Mouse (Mus musculus) stomach, embryonic 16.5 days (tissue): ENCODE results near the gene Gm10300. TPM values are rescaled to one million over a fixed set of nuclear protein-coding genes. Genes with fewer than 3 reads are reported as not detected.

Source experiments
- ATAC-seq: fragments of 200-750 bp; cut with Nextera tagmentation; 2 replicates; pipeline ENCODE4 v1.8.0; 2017; ENCODE audit warnings: moderate number of reproducible peaks, moderate TSS enrichment; ENCODE audit not compliant: insufficient read depth, low FRiP score
- H3K27ac ChIP-seq: fragments of 300-500 bp; sonication (generic); 2 replicates; pipeline ENCODE4 v1.5.1; 2014; ENCODE audit warnings: low read length
- H3K27me3 ChIP-seq: fragments of 300-500 bp; sonication (generic); 2 replicates; pipeline ENCODE4 v1.6.1; 2014; ENCODE audit warnings: low read length, control low read depth, mixed read lengths; ENCODE audit not compliant: control insufficient read depth, insufficient read depth
- H3K36me3 ChIP-seq: fragments of 300-500 bp; sonication (generic); 2 replicates; pipeline ENCODE4 v1.6.1; 2014; ENCODE audit warnings: low read length; ENCODE audit not compliant: control insufficient read depth, insufficient read depth
- H3K4me1 ChIP-seq: fragments of 300-500 bp; sonication (generic); 2 replicates; pipeline ENCODE4 v1.6.1; 2014; ENCODE audit warnings: low read length, control low read depth, mixed read lengths; ENCODE audit not compliant: control insufficient read depth, insufficient read depth
- H3K4me2 ChIP-seq: fragments of 300-500 bp; sonication (generic); 2 replicates; pipeline ENCODE4 v1.6.1; 2014; ENCODE audit warnings: low read depth, low read length, mixed read lengths
- H3K4me3 ChIP-seq: fragments of 300-500 bp; sonication (generic); replicated peaks from 2 replicates; pipeline ENCODE4 v1.5.1; 2014; ENCODE audit warnings: mild to moderate bottlenecking, low read length
- H3K9ac ChIP-seq: fragments of 300-500 bp; sonication (generic); 2 replicates; pipeline ENCODE4 v1.6.1; 2014; ENCODE audit warnings: low read length
- H3K9me3 ChIP-seq: fragments of 300-500 bp; sonication (generic); replicated peaks from 2 replicates; pipeline ENCODE4 v1.6.1; 2016; ENCODE audit warnings: low read length, control low read depth; ENCODE audit not compliant: control insufficient read depth
- WGBS: fragments of 180-500 bp; shearing (Covaris S2); extraction: QIAGEN DNeasy Blood & Tissue Kit; methylation state at CpG from one replicate; pipeline ENCODE4 v1.1.7; 2014; 5-methylcytosine and 5-hydroxymethylcytosine counted together
- polyA plus RNA-seq: library from polyadenylated mRNA; unstranded; fragments of >200 nt; fragmentation: Nextera tagmentation; extraction: Ambion mirVana; gene quantifications from 2 replicates; pipeline ENCODE4 v1.2.1, GENCODE M21; 2015

Gene Gm10300
- polyA plus RNA-seq, 1 experiment from 2014 or later: 0.05 TPM

DNA sequence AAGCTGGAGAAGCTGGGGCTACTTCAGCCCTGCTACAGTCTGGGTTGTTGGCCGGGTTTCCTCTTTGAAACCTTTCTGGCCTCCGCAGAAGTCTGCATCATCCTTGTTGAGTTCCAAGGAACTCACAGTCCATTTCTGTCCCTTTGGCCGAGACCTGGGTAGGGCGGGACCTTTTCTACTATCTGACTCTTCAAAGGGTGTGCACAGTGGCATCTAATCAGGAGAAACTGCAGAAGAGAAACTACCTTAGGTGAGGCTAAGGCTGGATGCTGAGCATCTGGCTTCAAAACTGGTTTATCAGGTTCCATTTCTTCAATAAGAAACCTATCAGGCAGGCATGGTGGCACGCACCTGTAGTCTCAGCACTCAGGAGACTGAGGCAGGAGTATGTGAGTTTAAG lies 9.9 kb upstream of the Gm10300 start:
- Histone ChIP-seq H3K27ac (peak overlapping the region; percentile 63), H3K4me1 (peaks cover 11% of the 10 kb centered on the region), H3K9ac (no peak overlapping the region), H3K9me3 (no peaks in the 10 kb centered on the region), H3K27me3 (no peaks in the 10 kb centered on the region), H3K36me3 (no peaks in the 10 kb centered on the region), H3K4me2 (no peak overlapping the region), H3K4me3 (no peak overlapping the region)
- no peak; the same call in 1 of the 2 replicates for ATAC-seq
- WGBS: 74% methylated on average over 5 of the region's 5 CpGs

DNA sequence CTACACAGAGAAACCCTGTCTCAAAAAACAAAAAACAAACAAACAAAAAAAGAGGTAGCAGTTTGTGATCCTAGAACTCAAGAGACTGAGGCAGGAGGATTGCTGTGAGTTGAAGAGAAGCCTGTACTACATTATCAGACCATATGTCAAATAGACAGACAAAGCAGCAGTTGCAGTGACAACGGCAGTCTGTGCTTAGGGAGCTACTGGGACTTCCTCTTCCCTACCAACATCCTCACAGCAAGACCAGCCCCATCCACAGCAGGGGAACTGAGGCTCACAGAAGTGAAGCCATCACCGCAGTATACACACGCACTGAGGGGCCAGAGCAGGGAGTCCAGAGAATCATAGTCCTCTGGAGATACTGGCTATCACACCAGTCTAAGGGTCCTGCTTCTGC lies 8.9 kb upstream of the Gm10300 start:
- 66% methylated on average over 3 of the region's 3 CpGs for WGBS
- Histone ChIP-seq H3K9me3 (no peaks in the 10 kb centered on the region), H3K9ac (no peak overlapping the region), H3K4me1 (peaks cover 11% of the 10 kb centered on the region), H3K27me3 (no peaks in the 10 kb centered on the region), H3K4me3 (no peak overlapping the region), H3K27ac (no peak overlapping the region), H3K36me3 (no peaks in the 10 kb centered on the region), H3K4me2 (no peak overlapping the region)
- ATAC-seq: no peak

DNA sequence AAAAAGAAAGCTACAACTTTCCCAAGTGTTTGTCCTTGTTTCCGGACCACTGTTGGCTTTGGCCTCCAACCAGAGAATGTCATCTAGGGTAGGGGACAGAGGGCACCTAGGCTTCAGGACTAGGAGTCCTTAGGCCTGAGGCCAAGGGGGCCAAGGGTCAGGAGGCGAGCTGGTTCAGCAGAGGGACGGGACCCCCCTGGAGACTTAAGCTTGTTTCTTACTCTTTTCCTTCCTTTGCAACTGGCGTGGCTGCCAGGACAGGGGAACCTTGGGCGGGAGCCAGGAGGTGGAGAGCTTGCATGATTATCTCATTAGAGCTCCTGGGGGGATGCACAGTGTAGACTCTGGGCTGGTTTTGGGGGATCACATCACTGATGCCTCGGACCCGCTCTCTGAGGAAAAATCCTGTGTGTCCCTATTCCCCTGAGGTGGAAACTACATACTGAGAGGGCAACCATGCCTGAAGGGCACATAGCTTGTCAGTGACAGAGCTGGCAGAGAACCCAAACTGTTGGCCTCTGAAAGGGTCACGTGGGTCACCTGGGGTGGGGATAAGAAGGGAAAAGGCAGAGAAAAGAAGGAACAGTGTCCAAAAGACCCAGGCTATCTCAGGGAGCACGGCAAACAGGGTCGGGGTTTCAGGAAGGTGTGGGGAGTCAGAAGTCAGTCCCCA lies 8.3 kb upstream of the Gm10300 start:
- H3K9ac ChIP-seq: no peak overlapping the region
- H3K9me3 ChIP-seq: no peaks in the 10 kb centered on the region
- 62% methylated on average over 10 of the region's 10 CpGs for WGBS
- no peak overlapping the region for H3K27ac ChIP-seq
- no peak overlapping the region for H3K4me3 ChIP-seq
- ATAC-seq: no peak
- no peaks in the 10 kb centered on the region for H3K36me3 ChIP-seq
- H3K4me1 ChIP-seq: peaks cover 11% of the 10 kb centered on the region
- no peaks in the 10 kb centered on the region for H3K27me3 ChIP-seq
- H3K4me2 ChIP-seq: no peak overlapping the region

DNA sequence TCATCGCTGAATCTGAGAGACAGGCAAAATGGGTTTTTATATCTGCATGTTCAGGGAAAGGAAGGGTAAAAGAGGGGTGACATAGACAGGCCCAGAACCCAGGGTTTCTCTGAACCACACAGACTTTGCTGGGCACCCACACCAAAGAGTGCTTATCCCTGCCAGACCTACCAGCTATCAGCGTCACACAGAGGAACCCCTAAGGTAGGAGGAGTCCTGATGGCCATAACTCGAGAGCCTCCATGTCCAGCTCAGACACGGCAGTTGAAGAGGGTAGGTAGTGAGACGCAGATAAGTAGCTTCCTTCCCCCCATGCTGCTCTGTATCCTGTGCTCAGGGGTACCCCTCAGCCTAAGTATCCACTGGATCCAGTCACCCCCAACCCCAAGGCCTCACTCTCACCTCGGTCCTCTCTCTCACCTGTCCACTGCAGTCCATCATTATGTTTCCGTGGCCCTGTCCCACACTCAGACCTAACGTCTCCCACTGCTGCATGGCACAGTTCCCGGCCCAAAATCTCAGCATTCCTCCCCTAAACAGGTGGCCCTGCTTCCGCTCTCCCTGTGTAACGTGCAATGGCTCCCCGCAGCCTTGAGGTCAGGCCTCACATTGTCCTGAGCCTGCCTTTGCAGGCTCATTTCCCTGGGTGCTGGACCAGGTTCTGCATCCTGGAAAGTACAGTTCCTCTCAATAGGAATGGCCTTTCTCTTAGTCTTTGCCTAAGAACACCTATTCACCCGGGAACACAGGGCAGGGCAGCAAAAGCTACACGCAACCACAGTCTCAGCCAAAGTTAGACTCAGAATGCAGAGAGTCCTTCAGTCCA lies 7.2 kb upstream of the Gm10300 start:
- no peak overlapping the region for H3K9ac ChIP-seq
- H3K4me3 ChIP-seq: no peak overlapping the region
- H3K4me1 ChIP-seq: peaks cover 11% of the 10 kb centered on the region
- no peaks in the 10 kb centered on the region for H3K27me3 ChIP-seq
- H3K9me3 ChIP-seq: no peaks in the 10 kb centered on the region
- H3K4me2 ChIP-seq: no peak overlapping the region
- no peak for ATAC-seq
- no peak overlapping the region for H3K27ac ChIP-seq
- H3K36me3 ChIP-seq: no peaks in the 10 kb centered on the region
- WGBS: 79% methylated on average over 14 of the region's 14 CpGs

DNA sequence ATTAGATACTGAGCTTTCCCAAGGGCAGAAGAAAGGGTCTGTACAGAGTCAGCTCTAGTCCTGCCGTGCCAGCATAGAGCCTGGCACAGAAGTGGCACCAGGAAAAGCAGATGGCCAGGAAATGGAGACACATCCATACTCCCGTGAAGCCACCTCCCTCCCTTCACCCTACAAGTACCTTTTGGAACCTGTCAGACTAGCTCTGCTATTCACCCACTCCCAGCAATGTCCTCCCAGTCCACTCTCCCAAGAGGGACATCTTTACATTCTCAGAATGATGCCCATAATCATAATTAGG lies 6.6 kb upstream of the Gm10300 start:
- no peaks in the 10 kb centered on the region for H3K9me3 ChIP-seq
- H3K9ac ChIP-seq: no peak overlapping the region
- H3K36me3 ChIP-seq: no peaks in the 10 kb centered on the region
- no peaks in the 10 kb centered on the region for H3K27me3 ChIP-seq
- no peak overlapping the region for H3K27ac ChIP-seq
- peaks cover 11% of the 10 kb centered on the region for H3K4me1 ChIP-seq
- no peak overlapping the region for H3K4me2 ChIP-seq
- WGBS: 38% methylated on average over 2 of the region's 2 CpGs
- no peak overlapping the region for H3K4me3 ChIP-seq
- ATAC-seq: no peak

DNA sequence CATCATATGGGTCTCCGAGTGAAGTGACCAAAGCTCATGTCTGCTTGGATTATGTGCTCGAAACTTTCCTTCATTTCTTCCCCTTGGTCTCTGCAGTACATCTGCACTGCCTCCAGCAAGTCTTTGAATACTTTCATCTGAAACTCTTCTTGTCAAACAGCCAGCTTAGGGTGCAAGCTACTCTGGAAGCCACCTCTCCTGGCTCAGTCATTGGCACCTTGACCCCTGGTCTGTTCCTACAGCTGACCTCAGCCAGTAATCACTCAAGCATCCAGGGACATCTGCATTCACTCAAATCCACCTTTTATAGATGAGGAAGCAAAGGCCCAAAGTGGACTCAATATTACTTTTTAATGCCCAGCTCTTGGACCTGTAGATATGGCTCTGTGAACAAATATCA lies 2.8 kb upstream of the Gm10300 start:
- Histone ChIP-seq H3K4me1 (peaks cover 14% of the 10 kb centered on the region; the same call in 1 of the 2 replicates), H3K27ac (no peak overlapping the region), H3K36me3 (no peaks in the 10 kb centered on the region), H3K9ac (no peak overlapping the region), H3K27me3 (no peaks in the 10 kb centered on the region), H3K4me2 (no peak overlapping the region), H3K9me3 (no peaks in the 10 kb centered on the region), H3K4me3 (no peak overlapping the region)
- ATAC-seq: no peak
- WGBS: 96% methylated on average over 2 of the region's 2 CpGs

DNA sequence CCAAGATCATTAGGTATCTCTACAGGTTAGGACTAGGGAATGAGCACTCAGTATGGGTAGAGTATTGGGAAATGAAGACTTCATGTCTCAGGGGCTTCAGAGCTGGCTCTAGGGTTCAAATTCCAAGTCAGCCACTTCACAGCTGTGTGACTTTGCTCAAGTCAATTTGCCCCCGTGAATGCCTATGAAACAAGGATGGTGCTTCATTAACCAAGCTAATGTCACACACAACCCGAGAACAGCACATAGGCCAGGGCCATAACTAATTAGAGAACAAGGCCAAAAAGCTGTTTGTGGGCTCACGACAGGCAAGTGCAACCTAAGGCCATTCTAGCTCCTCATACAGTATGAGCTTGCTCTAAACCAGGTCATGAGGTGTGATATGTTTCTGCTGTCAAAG lies 2.3 kb upstream of the Gm10300 start:
- ATAC-seq: no peak
- H3K4me1 ChIP-seq: peaks cover 19% of the 10 kb centered on the region; the same call in 1 of the 2 replicates
- H3K27me3 ChIP-seq: no peaks in the 10 kb centered on the region
- H3K4me2 ChIP-seq: no peak overlapping the region
- WGBS: 81% methylated on average over 3 of the region's 3 CpGs
- no peak overlapping the region for H3K27ac ChIP-seq
- no peaks in the 10 kb centered on the region for H3K9me3 ChIP-seq
- no peaks in the 10 kb centered on the region for H3K36me3 ChIP-seq
- no peak overlapping the region for H3K4me3 ChIP-seq
- no peak overlapping the region for H3K9ac ChIP-seq

DNA sequence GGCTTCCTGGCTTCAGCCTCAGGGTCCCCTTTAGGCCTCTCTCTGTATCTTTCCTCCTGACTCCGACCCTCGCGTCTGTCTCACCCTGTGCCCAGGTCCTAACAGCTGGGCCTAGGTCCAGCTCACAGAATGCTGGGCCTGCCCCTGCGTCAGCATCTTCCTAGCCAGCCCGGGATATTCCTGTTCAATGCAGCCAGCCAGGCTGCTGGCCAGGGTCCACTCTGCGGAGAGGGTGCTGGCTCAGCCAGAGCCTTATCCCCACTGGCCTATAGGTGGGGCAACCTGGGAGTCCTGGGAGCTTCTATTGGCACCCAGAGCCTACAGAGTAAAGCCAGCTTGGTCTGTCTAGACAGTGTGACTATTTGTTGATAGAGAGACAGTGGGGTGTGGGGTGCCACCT lies 1.6 kb upstream of the Gm10300 start:
- no peaks in the 10 kb centered on the region for H3K36me3 ChIP-seq
- 78% methylated on average over 6 of the region's 6 CpGs for WGBS
- H3K9ac ChIP-seq: peak overlapping the region; percentile 36; the same call in 1 of the 2 replicates
- no peak for ATAC-seq
- no peaks in the 10 kb centered on the region for H3K27me3 ChIP-seq
- no peak overlapping the region for H3K4me3 ChIP-seq
- peaks cover 22% of the 10 kb centered on the region; the same call in 1 of the 2 replicates for H3K4me1 ChIP-seq
- no peak overlapping the region for H3K27ac ChIP-seq
- H3K9me3 ChIP-seq: no peaks in the 10 kb centered on the region
- peak overlapping the region; percentile 94; the same call in 1 of the 2 replicates for H3K4me2 ChIP-seq

DNA sequence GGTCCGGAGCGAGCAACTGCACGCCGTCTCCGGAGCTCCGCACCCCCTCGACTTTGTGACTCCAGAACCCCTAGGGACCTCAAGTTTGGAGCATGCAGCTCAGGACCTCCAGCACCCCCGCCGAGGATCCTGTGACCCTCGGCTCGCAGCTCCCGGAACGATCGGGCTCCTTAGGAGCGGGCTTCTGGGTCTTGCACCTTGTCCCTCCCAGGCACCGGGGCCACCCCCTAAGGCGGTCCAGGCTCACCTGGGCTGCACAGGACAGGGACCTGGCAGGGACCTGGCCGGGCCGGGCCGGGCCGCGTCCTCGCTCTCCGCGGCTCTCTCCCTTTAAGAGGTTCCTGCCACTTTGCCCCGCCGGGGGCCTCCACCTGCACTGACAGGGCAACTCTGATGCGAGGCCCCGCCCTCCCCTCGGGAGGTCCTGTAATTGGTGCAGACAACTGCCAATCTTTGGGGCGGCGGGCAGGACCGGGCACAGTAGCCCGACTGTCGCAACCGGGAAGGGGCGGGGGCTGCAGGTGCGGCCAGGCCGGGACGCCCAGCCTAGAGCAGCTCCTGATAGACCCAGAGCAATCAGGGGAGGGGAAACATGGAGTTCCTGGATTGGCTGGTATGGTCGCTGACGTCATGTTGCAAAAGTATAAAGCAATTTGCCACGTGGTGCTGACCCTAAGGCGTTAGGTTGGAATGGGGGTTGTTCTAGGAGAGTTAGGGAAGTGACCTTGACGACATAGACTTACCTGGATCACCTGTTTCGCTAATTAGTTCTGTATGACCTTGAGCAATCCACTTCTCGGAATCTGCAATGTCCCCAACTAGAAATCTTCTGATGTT lies 654 bp downstream of the Gm10300 start, which contains the start of gene Epb41:
Epb41 (minus strand) TSS at position 389 of the 837 bp plus-strand sequence.
- Histone ChIP-seq H3K4me2 (peak within 1 kb of the TSS; percentile 94), H3K4me3 (peak within 1 kb of the TSS; percentile 78), H3K27me3 (no peaks in the 10 kb centered on the region), H3K27ac (peak within 1 kb of the TSS; percentile 87), H3K9me3 (no peaks in the 10 kb centered on the region), H3K9ac (peak within 1 kb of the TSS; percentile 87), H3K4me1 (peaks cover 22% of the 10 kb centered on the region; the same call in 1 of the 2 replicates), H3K36me3 (no peaks in the 10 kb centered on the region)
- 2% methylated on average over 47 of the region's 47 CpGs for WGBS
- peak; percentile 96 for ATAC-seq
